Mouse (Mus musculus): ENCODE measurements around the gene Gm7792. TPM values are rescaled to one million over a fixed set of nuclear protein-coding genes. Genes with fewer than 3 reads are reported as not detected.

The Gm7792 gene
- not detected for polyA plus RNA-seq (2017; shearing (Covaris generic))

DNA sequence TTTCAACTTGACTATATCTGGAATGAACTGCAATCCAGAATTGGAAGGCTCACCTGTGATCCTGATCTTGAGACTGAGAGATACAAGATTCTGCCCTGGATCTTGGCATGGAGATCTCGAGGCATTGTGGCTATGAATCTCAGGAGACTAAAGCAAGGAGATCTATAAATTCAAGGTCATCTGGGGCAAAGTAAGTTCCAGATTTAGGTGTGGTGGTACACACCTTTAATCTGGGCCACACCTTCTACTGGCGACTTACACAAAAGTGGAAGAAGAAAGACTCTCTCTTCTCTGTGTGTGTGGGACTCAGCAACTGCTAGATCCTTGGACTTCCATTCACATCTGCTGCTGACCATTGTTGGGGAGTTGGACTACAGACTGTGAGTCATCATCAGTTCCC lies at the start of gene Gm7792:
Gene Gm7792, plus strand, starts transcription at position 301 of the 400 bp plus-strand sequence.

Other genes with a start within 250 kb of the Gm7792 start
- gene C87414, start 172.2 kb upstream of the Gm7792 start, polyA plus RNA-seq (2017; shearing (Covaris generic)) = not detected
- not detected for gene Gm16429, start 85.3 kb downstream of the Gm7792 start, polyA plus RNA-seq (2017; shearing (Covaris generic))
- not detected for gene BC061212, start 226.8 kb downstream of the Gm7792 start, polyA plus RNA-seq (2017; shearing (Covaris generic))
- not detected for gene Gm6351, start 232.6 kb downstream of the Gm7792 start, polyA plus RNA-seq (2017; shearing (Covaris generic))